Mouse (Mus musculus): ENCODE measurements around the gene Gins3. TPM values are rescaled to one million over a fixed set of nuclear protein-coding genes. Genes with fewer than 3 reads are reported as not detected.
A peak's percentile ranks its signal among the peaks of the same experiment; 100 is the strongest.
"Not testable (repeated sequence)": the region's sequence is repeated elsewhere in the genome, so short reads cannot be mapped to it uniquely, and the experiment has no call there.

Gins3 gene
- polyA plus RNA-seq, 2 experiments from 2014 or later, result 7.6 to 9.6 TPM

DNA sequence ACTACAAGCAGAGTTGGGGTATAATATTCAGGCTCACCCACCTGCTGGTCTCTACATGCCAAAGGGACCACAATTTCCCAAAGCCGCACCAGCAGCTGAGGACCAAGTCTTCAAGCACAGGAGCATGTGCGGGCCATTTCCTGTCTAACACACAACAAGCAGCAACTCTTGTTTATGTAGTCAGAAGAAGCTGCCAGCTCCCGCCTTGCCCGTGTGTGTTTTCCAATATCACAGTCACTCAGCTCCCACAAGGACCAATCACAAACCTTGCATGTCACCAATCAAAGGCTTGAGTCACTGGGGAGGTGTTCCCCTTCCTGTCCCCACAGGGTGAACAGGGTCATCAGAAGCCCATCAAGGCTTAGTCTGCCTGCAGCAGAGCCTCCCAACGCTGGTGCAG is 20.1 kb downstream of the Gins3 start:
- no peak for ATAC-seq

DNA sequence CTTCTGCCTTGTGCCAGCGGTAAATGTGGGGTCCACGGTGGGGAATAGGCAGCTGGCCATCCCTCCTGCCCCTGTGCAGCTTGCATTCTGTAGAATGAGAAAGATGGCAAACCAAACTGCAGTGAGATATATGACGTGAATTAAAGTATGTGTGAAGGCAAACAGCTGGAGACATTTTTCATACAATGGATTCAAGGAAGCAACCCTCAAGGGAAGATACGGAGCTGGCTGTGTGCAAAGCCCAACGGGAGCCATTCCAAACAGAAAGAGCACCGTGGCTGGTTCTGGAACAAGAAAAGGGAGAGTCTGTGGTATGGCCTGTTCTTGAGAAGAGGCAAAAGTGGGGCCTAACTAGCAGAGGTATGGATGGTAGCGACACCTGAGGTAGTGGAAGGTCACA is 22.6 kb downstream of the Gins3 start:
- ATAC-seq, result no peak

DNA sequence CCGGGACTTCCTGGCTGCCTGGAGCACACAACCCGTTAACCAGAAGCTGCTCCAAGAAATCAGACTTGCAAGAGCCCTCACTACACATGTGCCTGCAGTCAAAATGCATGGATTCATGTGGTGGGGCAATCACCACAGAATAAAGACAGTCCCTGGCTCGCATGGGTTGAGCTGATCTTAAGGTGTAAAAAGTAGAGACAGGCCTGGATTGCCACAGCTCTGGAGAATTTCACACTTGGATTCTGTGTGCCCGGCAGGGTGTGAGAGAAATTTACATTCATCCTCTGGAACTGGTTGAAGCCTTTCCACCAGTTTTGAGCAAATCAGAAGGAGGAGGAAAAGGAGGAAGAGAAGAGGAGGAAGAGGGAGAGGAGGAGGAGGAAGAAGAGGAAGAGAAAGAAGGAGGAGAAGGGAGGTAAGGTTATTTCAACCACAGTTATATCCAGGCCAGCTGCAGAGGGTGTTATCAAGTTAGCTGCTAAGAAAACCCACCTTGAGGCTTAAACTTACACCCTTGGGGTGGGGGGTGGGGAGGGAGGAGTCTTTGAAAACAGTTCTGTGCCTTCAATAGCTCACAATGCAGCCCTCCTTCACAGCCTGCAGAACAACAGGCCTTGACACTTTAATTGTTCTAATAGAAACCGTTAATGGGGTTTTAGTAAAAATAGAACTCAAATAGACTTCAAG is 23.2 kb downstream of the Gins3 start:
- no peak for ATAC-seq

GRCm38 (mm10) chr8:95657523-95657922 is 24.3 kb downstream of the Gins3 start:
- ATAC-seq, result no peak

DNA sequence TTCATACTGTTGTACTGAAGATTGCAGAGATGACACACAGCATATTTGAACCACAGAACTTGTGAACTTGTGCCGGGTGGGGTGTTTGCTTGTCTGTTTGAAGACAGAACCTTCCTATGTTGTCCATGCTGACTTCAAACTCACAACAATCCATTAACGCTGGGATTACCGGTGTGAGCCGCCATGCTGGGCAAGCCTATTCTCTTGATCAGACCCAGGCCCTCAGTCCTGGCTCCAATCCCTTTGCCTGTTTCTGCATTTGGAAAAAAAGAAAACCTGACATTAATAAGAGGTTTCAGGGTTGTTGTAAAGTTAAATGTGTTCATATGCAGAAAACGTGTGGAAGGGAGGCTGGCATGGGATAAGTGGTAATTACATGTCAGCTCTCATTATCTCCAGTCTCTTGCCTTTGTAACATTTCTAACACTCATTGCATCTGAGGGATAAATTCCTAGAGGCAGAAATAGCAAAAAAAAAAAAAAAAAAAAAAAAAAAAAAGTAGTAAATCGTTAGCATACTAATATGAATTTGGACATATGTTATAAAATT is 27.2 kb downstream of the Gins3 start:
- ATAC-seq, result no peak

DNA sequence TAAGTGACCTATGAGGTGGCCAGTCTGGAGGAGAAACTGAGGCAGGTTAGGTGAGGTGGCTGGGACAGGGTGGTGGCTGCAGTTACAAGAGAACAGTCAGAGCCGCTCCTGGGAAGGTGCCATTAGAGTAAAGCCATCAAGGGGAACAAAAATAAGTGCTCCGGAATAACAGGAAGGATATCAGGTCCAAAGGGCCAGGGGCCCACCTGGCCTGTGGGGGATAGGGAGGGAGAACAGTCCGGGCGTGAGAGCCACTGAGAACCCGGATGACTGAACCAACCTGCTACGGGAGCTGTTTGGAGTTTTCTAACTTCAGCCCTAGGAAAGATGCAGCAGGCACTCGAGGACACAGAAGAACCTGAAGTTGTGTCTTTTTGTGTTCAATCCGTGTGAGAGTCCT is 27.8 kb downstream of the Gins3 start:
- ATAC-seq, result no peak

GRCm38 (mm10) chr8:95661575-95661974 is 28.3 kb downstream of the Gins3 start:
- no peak for ATAC-seq

- ATAC-seq, result no peak
Observed at GRCm38 (mm10) chr8:95662885-95663598, 29.8 kb downstream of the Gins3 start.

DNA sequence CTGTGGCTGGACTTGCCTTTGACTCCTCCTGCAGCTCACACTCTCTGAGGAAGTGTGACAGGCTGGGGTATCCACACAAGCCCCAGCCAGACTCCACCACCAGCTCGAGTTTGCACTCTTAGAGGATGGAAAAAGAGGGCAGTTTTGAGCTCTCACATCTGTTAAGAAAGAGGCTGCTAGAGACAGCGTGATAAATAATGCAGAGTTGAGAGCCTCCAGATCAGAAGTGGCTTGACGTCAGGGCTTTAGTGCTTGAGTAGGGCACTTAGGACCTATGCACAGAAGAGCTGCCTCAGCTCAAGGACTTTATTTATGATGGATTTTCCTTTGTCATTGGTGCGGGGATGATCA is 30.3 kb downstream of the Gins3 start:
- ATAC-seq, result no peak

- ATAC-seq, result not testable (repeated sequence)
Observed at GRCm38 (mm10) chr8:95665813-95666452, 32.7 kb downstream of the Gins3 start.

- ATAC-seq, result no peak
Observed at GRCm38 (mm10) chr8:95668163-95668958, 35.1 kb downstream of the Gins3 start.

GRCm38 (mm10) chr8:95669967-95670366 is 36.7 kb downstream of the Gins3 start:
- ATAC-seq, result no peak

DNA sequence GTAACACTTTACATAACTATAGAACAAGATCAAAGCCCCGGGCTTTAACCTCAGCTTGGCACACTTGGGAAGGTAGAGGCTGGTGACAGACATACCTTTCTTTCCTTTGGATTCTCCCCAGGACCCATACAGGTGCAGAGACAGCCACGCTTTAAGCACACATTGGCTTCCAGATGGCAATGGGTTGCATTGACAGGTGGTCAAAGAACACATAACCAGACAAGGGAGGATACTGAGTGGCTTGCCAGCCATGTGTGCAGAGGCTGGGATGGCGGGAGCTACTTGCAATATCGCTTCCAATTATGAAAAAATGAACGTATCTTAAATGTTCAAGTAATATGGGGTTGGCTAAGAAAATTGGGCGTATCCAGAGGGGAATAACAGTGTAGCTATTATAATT is 38.6 kb downstream of the Gins3 start:
- no peak for ATAC-seq

DNA sequence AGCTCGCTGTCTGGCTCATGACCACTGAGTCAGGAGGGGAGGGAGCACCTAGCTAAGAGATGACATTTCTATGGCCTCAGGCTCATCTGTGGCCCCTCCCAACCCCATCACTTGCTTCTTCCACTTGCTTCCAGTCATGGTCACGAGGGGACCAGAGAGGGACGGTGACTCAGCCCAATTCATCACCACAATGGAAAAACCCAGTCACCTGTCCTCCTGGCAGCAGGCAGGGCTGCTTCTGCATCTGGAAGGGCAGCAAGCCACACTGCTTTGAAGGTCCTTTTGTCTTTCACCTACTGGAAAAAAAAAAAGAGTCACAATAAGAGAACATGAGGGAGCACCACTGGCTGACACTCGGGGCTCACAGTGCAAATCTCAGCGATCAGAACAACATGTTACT is 39.6 kb downstream of the Gins3 start:
- ATAC-seq, result peak; percentile 41

DNA sequence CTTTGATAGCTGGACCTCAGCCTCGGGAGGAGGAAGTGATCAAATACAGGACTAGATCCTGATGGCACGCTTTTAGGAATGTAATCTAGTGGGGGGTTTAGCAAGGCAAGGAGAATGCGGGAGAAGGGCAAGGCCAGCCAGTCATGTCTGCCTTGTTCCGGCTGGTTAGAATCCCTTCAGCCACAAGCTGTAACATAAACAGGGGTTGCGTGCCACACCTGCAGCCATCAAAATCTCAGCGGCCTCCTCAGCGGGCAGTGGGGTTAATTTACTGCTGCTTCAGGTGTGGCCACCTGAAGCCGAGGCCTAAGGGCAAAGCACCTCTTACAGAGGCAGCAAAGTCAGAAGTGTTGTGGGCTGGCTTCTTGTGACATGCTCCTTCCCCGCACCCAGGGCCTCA is 43.4 kb downstream of the Gins3 start, which contains the start of gene Ndrg4:
Gene Ndrg4 (plus strand): TSS at position 350 of the 400 bp plus-strand sequence.
- ATAC-seq, result no peak

- no peak for ATAC-seq
Observed at GRCm38 (mm10) chr8:95677591-95678023, 44.4 kb downstream of the Gins3 start.

GRCm38 (mm10) chr8:95678024-95678611 is 44.9 kb downstream of the Gins3 start:
- ATAC-seq, result no peak

- ATAC-seq, result no peak
Observed at GRCm38 (mm10) chr8:95688073-95688672, 54.9 kb downstream of the Gins3 start.

GRCm38 (mm10) chr8:95690929-95691541 is 57.8 kb downstream of the Gins3 start:
- no peak for ATAC-seq

GRCm38 (mm10) chr8:95694631-95695030 is 61.4 kb downstream of the Gins3 start:
- no peak for ATAC-seq
